Mouse (Mus musculus) forebrain, embryonic 15.5 days (tissue): ENCODE results near the gene 4930502E18Rik. TPM values are rescaled to one million over a fixed set of nuclear protein-coding genes. Genes with fewer than 3 reads are reported as not detected.
"Not testable (repeated sequence)": the region's sequence is repeated elsewhere in the genome, so short reads cannot be mapped to it uniquely, and the experiment has no call there.

Experiments
- ATAC-seq: fragments of 200-750 bp; cut with Nextera tagmentation; replicated peaks from 2 replicates; pipeline ENCODE4 v1.8.0; 2017; ENCODE audit warnings: mild to moderate bottlenecking, moderate TSS enrichment, moderate library complexity
- H3K27ac ChIP-seq: fragments of 300-500 bp; sonication (generic); replicated peaks from 2 replicates; pipeline ENCODE4 v1.5.1; 2015; ENCODE audit warnings: mild to moderate bottlenecking, inconsistent platforms
- H3K27me3 ChIP-seq: fragments of 300-500 bp; sonication (generic); 2 replicates; pipeline ENCODE4 v1.6.1; 2015; ENCODE audit warnings: inconsistent platforms
- H3K36me3 ChIP-seq: fragments of 300-500 bp; sonication (generic); 2 replicates; pipeline ENCODE4 v1.6.1; 2015; ENCODE audit warnings: mild to moderate bottlenecking, inconsistent platforms
- H3K4me1 ChIP-seq: fragments of 300-500 bp; sonication (generic); 2 replicates; pipeline ENCODE4 v1.6.1; 2015; ENCODE audit warnings: inconsistent platforms
- H3K4me2 ChIP-seq: fragments of 300-500 bp; sonication (generic); replicated peaks from 2 replicates; pipeline ENCODE4 v1.6.1; 2015; ENCODE audit warnings: mild to moderate bottlenecking, inconsistent platforms
- H3K4me3 ChIP-seq: fragments of 300-500 bp; sonication (generic); 2 replicates; pipeline ENCODE4 v1.5.1; 2015; ENCODE audit warnings: mild to moderate bottlenecking, inconsistent platforms
- H3K9ac ChIP-seq: fragments of 300-500 bp; sonication (generic); replicated peaks from 2 replicates; pipeline ENCODE4 v1.6.1; 2015; ENCODE audit warnings: mild to moderate bottlenecking, inconsistent platforms
- H3K9me3 ChIP-seq: fragments of 300-500 bp; sonication (generic); 2 replicates; pipeline ENCODE4 v1.6.1; 2016; ENCODE audit warnings: inconsistent platforms
- WGBS: fragments of 180-500 bp; shearing (Covaris S2); methylation state at CpG from one replicate; pipeline ENCODE4 v1.1.7; 2015; ENCODE audit warnings: mixed read lengths; 5-methylcytosine and 5-hydroxymethylcytosine counted together
- polyA plus RNA-seq: library from polyadenylated mRNA; unstranded; fragments of >200 nt; fragmentation: Nextera tagmentation; extraction: Ambion mirVana; gene quantifications from 2 replicates; pipeline ENCODE4 v1.2.1, GENCODE M21; 2015

The 4930502E18Rik gene
- 0.11 and 0.17 TPM in 2 replicates for polyA plus RNA-seq

DNA sequence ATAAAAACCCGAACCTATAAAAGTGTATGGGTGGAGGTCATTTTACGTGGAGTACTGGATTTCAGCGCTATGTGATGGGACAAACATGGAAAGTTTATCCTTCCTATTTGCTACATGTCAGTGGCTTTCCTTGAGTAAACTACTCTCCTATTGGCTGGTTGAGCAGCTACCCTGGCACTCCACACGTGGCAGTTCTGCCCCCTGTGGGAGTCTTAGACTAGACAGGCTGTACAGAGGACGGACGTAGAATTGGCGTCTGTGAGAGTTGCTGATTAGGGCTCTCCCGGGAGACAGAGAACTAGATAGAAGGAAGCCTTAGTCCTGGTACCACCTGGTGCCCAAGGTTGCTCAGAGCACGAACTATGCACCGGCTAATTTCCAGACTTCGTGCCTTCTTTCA is at the start of gene 4930502E18Rik:
Gene 4930502E18Rik (plus strand): TSS at position 231 of the 400 bp plus-strand sequence.
- no peak within 1 kb of the TSS for H3K4me2 ChIP-seq
- H3K4me3 ChIP-seq, result no peak within 1 kb of the TSS
- no peaks in the 10 kb centered on the region for H3K27me3 ChIP-seq
- no peaks in the 10 kb centered on the region for H3K4me1 ChIP-seq
- no peak within 1 kb of the TSS for H3K9ac ChIP-seq
- H3K36me3 ChIP-seq, result no peaks in the 10 kb centered on the region
- no peak within 1 kb of the TSS for H3K27ac ChIP-seq
- ATAC-seq, result no peak
- no peaks in the 10 kb centered on the region for H3K9me3 ChIP-seq
- WGBS, result 85% methylated on average over 11 of the region's 11 CpGs

- H3K27ac ChIP-seq, H3K9ac ChIP-seq, H3K9me3 ChIP-seq, H3K27me3 ChIP-seq, H3K36me3 ChIP-seq, H3K4me1 ChIP-seq, H3K4me3 ChIP-seq, H3K4me2 ChIP-seq: not testable (repeated sequence)
- ATAC-seq, result 0 out of 2 replicates have a peak, but pooled peaks have one; percentile 48
- 40% methylated on average over 2 of the region's 2 CpGs for WGBS
These were observed 47.7 kb upstream of the 4930502E18Rik start for GRCm38 (mm10) chrX:53676943-53677342.

GRCm38 (mm10) chrX:53682650-53683049 is 42.0 kb upstream of the 4930502E18Rik start:
- not testable (repeated sequence) for H3K27me3 ChIP-seq, H3K27ac ChIP-seq, H3K36me3 ChIP-seq, H3K4me2 ChIP-seq, ATAC-seq, H3K4me1 ChIP-seq, H3K9me3 ChIP-seq, H3K4me3 ChIP-seq, H3K9ac ChIP-seq
- 42% methylated on average over 2 of the region's 3 CpGs for WGBS

DNA sequence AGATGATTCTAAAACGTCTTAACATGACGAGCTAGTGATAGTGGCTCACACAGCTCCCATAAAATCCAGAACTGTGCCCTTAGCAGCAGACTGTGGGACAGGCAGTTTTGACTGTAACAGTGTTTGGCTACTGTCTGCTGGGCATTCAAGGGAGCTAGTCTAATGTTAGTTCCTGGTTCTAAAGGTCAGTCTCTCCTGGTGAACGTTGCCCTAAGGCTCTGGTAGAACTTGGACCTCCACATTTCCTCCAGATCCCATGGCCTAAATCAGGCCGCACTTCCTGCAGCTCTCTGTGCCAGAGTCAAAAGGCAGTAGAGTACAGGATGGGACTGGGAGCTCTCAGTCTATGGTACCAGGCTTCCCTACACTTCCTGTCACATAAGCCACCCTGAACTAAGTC is 40.0 kb upstream of the 4930502E18Rik start:
- H3K9ac ChIP-seq, ATAC-seq, H3K9me3 ChIP-seq, H3K27ac ChIP-seq, H3K36me3 ChIP-seq, H3K4me1 ChIP-seq, H3K4me3 ChIP-seq, H3K4me2 ChIP-seq, H3K27me3 ChIP-seq: not testable (repeated sequence)
- WGBS, result 71% methylated on average over 2 of the region's 4 CpGs

GRCm38 (mm10) chrX:53692065-53692464 is 32.6 kb upstream of the 4930502E18Rik start:
- H3K4me2 ChIP-seq, result no peak overlapping the region
- H3K9me3 ChIP-seq, result no peaks in the 10 kb centered on the region
- no peak overlapping the region for H3K9ac ChIP-seq
- H3K4me1 ChIP-seq, result no peaks in the 10 kb centered on the region
- 64% methylated on average over 2 of the region's 2 CpGs for WGBS
- H3K27me3 ChIP-seq, result no peaks in the 10 kb centered on the region
- ATAC-seq, result no peak
- H3K27ac ChIP-seq, result no peak overlapping the region
- H3K4me3 ChIP-seq, result no peak overlapping the region
- no peaks in the 10 kb centered on the region for H3K36me3 ChIP-seq

DNA sequence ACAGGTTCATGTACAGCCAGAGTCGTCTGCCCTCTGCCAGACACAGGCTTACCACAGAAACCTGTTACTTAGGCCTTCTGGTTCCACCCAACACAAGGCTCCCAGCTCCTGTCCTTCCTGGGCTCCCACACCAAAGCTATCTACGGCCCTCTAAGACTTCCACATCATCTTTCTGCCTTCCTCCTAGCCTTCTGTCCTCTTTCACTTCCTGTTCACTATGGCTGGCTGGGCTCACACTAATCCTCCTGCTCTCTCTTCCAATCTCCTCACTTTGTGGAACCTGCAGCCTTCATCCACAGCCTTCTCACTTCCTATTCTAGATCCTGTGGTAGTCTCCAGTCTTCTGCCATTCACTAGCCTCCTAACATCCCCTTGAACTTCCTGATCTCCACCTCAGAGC is 31.5 kb upstream of the 4930502E18Rik start:
- H3K4me2 ChIP-seq, result no peak overlapping the region
- 79% methylated on average over 2 of the region's 2 CpGs for WGBS
- H3K27ac ChIP-seq, result no peak overlapping the region
- no peaks in the 10 kb centered on the region for H3K27me3 ChIP-seq
- no peak for ATAC-seq
- H3K4me3 ChIP-seq, result no peak overlapping the region
- no peaks in the 10 kb centered on the region for H3K9me3 ChIP-seq
- H3K36me3 ChIP-seq, result no peaks in the 10 kb centered on the region
- H3K4me1 ChIP-seq, result no peaks in the 10 kb centered on the region
- H3K9ac ChIP-seq, result no peak overlapping the region

DNA sequence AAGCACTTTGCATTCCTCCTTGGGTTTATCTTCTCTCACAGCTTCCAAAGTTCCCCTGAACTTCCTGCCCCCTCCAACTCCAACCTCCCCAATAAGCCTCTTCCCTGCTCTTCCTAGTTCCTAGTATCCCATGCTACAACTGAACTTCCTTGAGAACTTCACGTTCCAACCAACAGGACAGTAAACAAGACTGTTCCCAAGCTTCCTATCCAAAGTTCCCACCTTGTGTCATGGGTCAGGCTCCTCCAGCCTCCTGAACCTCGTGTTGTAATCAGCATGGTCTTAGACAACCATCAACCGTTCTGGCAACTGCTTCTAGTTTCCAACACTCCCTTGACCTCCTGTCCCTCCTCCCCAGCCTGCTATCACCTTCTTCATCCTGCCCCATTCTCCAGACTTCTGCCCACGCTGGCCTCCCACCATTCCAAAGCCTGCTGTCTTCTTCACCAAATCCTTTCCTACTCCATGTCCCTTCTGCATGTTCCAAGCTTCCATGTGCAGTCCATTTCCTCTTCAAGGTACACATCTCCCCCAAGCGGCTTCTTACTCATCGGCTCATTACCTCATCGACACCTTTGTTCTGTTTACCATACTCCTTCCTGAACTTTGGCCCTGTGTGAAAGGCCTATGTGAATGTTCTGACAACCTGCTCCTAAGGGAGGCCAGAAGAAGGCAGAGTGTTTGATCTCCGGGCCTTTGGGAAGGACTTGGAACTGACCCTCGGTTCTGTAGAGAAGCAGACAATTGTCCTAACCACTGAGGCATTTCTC is 30.4 kb upstream of the 4930502E18Rik start:
- Histone ChIP-seq H3K36me3 (no peaks in the 10 kb centered on the region), H3K4me1 (no peaks in the 10 kb centered on the region), H3K9ac (no peak overlapping the region), H3K27me3 (no peaks in the 10 kb centered on the region), H3K9me3 (no peaks in the 10 kb centered on the region), H3K4me2 (no peak overlapping the region), H3K4me3 (no peak overlapping the region), H3K27ac (no peak overlapping the region)
- no peak for ATAC-seq
- 87% methylated on average over 9 of the region's 9 CpGs for WGBS

GRCm38 (mm10) chrX:53699225-53699624 is 25.4 kb upstream of the 4930502E18Rik start:
- Histone ChIP-seq H3K9me3 (no peaks in the 10 kb centered on the region), H3K4me2 (no peak overlapping the region), H3K4me1 (no peaks in the 10 kb centered on the region), H3K27me3 (no peaks in the 10 kb centered on the region), H3K4me3 (no peak overlapping the region), H3K27ac (no peak overlapping the region), H3K9ac (no peak overlapping the region), H3K36me3 (no peaks in the 10 kb centered on the region)
- no peak for ATAC-seq
- WGBS, result 94% methylated on average over 2 of the region's 2 CpGs

DNA sequence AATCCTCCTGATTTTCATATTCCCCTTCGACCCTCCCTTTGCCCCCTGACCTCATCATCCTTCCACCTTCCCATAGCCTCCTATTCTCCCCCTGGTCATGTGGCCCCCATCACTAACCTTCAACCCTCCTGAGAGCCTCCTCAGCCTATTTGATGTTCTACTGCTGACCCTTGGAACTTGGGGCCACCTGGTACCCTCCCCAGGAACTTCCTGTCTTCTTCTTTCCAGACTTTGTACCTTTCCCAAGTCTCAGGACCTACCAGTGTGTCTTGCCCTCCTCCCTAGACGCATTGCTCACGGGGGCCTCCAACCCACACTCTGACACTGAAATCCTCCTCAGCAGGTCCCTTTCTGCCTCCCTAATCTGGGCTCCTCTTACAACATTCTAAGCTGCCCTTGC is 22.0 kb upstream of the 4930502E18Rik start:
- Histone ChIP-seq H3K4me2 (no peak overlapping the region), H3K9me3 (no peaks in the 10 kb centered on the region), H3K27me3 (no peaks in the 10 kb centered on the region), H3K9ac (no peak overlapping the region), H3K4me3 (no peak overlapping the region), H3K4me1 (no peaks in the 10 kb centered on the region), H3K27ac (no peak overlapping the region), H3K36me3 (no peaks in the 10 kb centered on the region)
- WGBS, result 76% methylated on average over 3 of the region's 3 CpGs
- no peak for ATAC-seq

- Histone ChIP-seq H3K36me3 (no peaks in the 10 kb centered on the region), H3K27ac (no peak overlapping the region), H3K4me3 (peak overlapping the region; percentile 40), H3K4me2 (peak overlapping the region; percentile 65), H3K9me3 (no peaks in the 10 kb centered on the region), H3K4me1 (no peaks in the 10 kb centered on the region), H3K9ac (no peak overlapping the region; the same call in 1 of the 2 replicates), H3K27me3 (no peaks in the 10 kb centered on the region)
- 24% methylated on average over 2 of the region's 2 CpGs for WGBS
- ATAC-seq, result peak; percentile 51; the same call in 1 of the 2 replicates
These were observed 8.7 kb upstream of the 4930502E18Rik start for GRCm38 (mm10) chrX:53715942-53716322.

DNA sequence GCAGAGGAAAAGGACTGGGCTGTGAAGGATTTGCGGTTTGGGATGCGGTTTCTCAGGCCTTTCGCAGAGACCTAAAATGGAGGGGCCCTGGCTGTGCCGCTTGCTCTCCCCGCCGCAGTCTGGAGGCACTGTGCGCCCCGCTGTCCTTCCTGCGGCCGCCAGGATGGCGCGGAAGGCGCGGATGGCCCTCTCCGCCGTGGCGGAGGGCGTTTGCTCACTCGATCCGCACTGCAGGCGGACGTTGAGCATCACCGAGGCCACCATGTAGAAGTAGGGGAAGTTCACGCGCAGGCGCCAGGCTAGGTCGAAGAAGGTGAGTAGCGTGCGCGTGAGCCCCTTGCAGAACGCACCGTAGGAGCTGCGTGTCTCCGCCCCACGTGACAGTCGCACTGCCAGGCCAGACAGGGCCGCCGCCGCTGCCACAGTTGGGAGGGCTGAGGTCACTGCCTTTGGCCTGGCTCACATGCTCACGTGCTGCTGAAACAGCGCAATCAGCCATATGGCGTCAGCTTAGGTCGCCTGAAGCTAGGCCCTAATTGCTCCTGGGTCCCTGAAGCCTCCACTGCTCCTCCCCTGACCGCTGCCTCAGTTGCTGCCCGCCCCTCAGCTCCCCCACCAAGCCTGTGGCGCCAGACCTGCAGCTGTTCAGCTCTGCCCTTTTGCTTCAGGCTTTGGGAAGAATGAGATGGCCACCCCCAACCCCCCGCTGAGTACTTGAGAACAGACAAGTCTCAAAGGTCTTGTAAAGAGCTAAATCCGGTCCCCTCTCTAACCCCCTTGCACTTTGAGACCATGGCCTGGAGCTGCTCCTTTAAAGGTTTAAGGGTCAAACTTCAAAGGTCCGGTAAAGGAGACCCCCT is 8.1 kb upstream of the 4930502E18Rik start:
- peak; percentile 90 for ATAC-seq
- H3K27me3 ChIP-seq, result no peaks in the 10 kb centered on the region
- no peak overlapping the region for H3K27ac ChIP-seq
- peak overlapping the region; percentile 40 for H3K4me3 ChIP-seq
- H3K9ac ChIP-seq, result peak overlapping the region; percentile 43
- WGBS, result 17% methylated on average over 49 of the region's 49 CpGs
- H3K4me1 ChIP-seq, result no peaks in the 10 kb centered on the region
- H3K4me2 ChIP-seq, result peak overlapping the region; percentile 65
- no peaks in the 10 kb centered on the region for H3K36me3 ChIP-seq
- H3K9me3 ChIP-seq, result no peaks in the 10 kb centered on the region

DNA sequence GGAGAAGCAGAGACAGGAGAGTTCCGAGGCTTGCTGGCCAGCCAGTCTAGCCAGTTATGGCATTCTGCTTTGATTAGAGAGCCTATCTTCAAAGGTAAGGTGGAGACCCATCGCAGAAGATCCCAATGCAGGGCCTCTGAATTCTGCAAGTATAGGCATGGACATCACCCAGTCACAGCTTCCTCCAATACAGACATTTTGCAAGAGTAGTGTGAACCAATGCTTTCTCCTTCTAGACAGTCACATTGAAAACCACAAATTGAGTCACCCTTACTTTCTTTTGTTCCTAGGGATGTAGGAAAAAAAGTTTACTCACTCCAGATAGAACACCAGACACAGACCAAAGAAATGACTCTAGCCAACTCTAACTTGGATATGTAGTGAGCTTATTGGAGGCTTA is 4.3 kb downstream of the 4930502E18Rik start:
- no peaks in the 10 kb centered on the region for H3K36me3 ChIP-seq
- H3K27me3 ChIP-seq, result no peaks in the 10 kb centered on the region
- no peak overlapping the region for H3K27ac ChIP-seq
- H3K9ac ChIP-seq, result no peak overlapping the region
- no peaks in the 10 kb centered on the region for H3K9me3 ChIP-seq
- ATAC-seq, result no peak
- H3K4me1 ChIP-seq, result no peaks in the 10 kb centered on the region
- no peak overlapping the region for H3K4me3 ChIP-seq
- no peak overlapping the region for H3K4me2 ChIP-seq
- 85% methylated on average over 2 of the region's 2 CpGs for WGBS
